Mouse (Mus musculus) neural tube, embryonic 11.5 days (tissue): Measurements from ENCODE around the gene Tcta. TPM values are rescaled to one million over a fixed set of nuclear protein-coding genes. Genes with fewer than 3 reads are reported as not detected.
A peak's percentile ranks its signal among the peaks of the same experiment; 100 is the strongest.

ENCODE experiments used
- ATAC-seq: fragments of 200-750 bp; cut with Nextera tagmentation; 2 replicates; pipeline ENCODE4 v1.8.0; 2017; ENCODE audit warnings: moderate number of reproducible peaks, mild to moderate bottlenecking, moderate TSS enrichment, moderate library complexity; ENCODE audit not compliant: insufficient read depth, low FRiP score, low TSS enrichment
- DNase-seq: peaks from one replicate; pipeline ENCODE4 v3.0.0-alpha.2; 2015; ENCODE audit warnings: low spot score
- H3K27ac ChIP-seq: fragments of 300-500 bp; sonication (generic); 2 replicates; pipeline ENCODE4 v1.5.1; 2014; ENCODE audit warnings: low read depth, mild to moderate bottlenecking, low read length
- H3K27me3 ChIP-seq: fragments of 300-500 bp; sonication (generic); 2 replicates; pipeline ENCODE4 v1.6.1; 2014; ENCODE audit warnings: mild to moderate bottlenecking, low read length, mixed read lengths; ENCODE audit not compliant: control insufficient read depth, insufficient read depth
- H3K36me3 ChIP-seq: fragments of 300-500 bp; sonication (generic); 2 replicates; pipeline ENCODE4 v1.6.1; 2014; ENCODE audit warnings: mild to moderate bottlenecking, low read length, moderate library complexity, mixed read lengths; ENCODE audit not compliant: control insufficient read depth, insufficient read depth
- H3K4me1 ChIP-seq: fragments of 300-500 bp; sonication (generic); 2 replicates; pipeline ENCODE4 v1.6.1; 2014; ENCODE audit warnings: low read length, mixed read lengths; ENCODE audit not compliant: control insufficient read depth, insufficient read depth
- H3K4me2 ChIP-seq: fragments of 300-500 bp; sonication (generic); 2 replicates; pipeline ENCODE4 v1.6.1; 2014; ENCODE audit warnings: low read depth, mild to moderate bottlenecking, moderate library complexity
- H3K4me3 ChIP-seq: fragments of 300-500 bp; sonication (generic); 2 replicates; pipeline ENCODE4 v1.5.1; 2014; ENCODE audit warnings: low read depth, low read length
- H3K9ac ChIP-seq: fragments of 300-500 bp; sonication (generic); 2 replicates; pipeline ENCODE4 v1.6.1; 2014; ENCODE audit warnings: mild to moderate bottlenecking, low read length
- H3K9me3 ChIP-seq: fragments of 300-500 bp; sonication (generic); 2 replicates; pipeline ENCODE4 v1.6.1; 2016; ENCODE audit warnings: low read length; ENCODE audit not compliant: control insufficient read depth
- WGBS: fragments of 180-500 bp; shearing (Covaris S2); extraction: QIAGEN DNeasy Blood & Tissue Kit; methylation state at CpG from one replicate; pipeline ENCODE4 v1.1.7; 2014; 5-methylcytosine and 5-hydroxymethylcytosine counted together
- polyA plus RNA-seq: library from polyadenylated mRNA; unstranded; fragments of >200 nt; fragmentation: Nextera tagmentation; extraction: Ambion mirVana; gene quantifications from 2 replicates; pipeline ENCODE4 v1.2.1, GENCODE M21; 2014

The Tcta gene
- 30.8 and 31.4 TPM in 2 replicates for polyA plus RNA-seq

GRCm38 (mm10) chr9:108305629-108306520, at the start of gene Tcta, which contains the start of gene Rhoa:
Gene Tcta, minus strand, starts transcription at chr9:108306160.
Gene Rhoa, plus strand, starts transcription at chr9:108306129.
- DNase-seq, result peak; percentile 98
- Histone ChIP-seq H3K4me1 (peaks cover 18% of the 10 kb centered on the region), H3K4me3 (peak within 1 kb of the TSS; percentile 92), H3K36me3 (peaks cover 2% of the 10 kb centered on the region; the same call in 1 of the 2 replicates), H3K9ac (peak within 1 kb of the TSS; percentile 95), H3K9me3 (no peaks in the 10 kb centered on the region), H3K27ac (peak within 1 kb of the TSS; percentile 99), H3K27me3 (no peaks in the 10 kb centered on the region), H3K4me2 (peak within 1 kb of the TSS; percentile 86)
- ATAC-seq, result peak; percentile 96
- under 1% methylated on average over 81 of the region's 81 CpGs for WGBS

- Histone ChIP-seq H3K4me2 (no peak overlapping the region), H3K36me3 (peaks cover 18% of the 10 kb centered on the region), H3K4me1 (peaks cover 2% of the 10 kb centered on the region; the same call in 1 of the 2 replicates), H3K9ac (no peak overlapping the region), H3K27ac (no peak overlapping the region), H3K9me3 (no peaks in the 10 kb centered on the region), H3K4me3 (no peak overlapping the region), H3K27me3 (no peaks in the 10 kb centered on the region)
- DNase-seq, result no peak
- 89% methylated on average over 3 of the region's 4 CpGs for WGBS
- no peak for ATAC-seq
Measured at GRCm38 (mm10) chr9:108349727-108350126, 43.8 kb upstream of the Tcta start.

GRCm38 (mm10) chr9:108348290-108348680, 42.3 kb upstream of the Tcta start:
- Histone ChIP-seq H3K27ac (peak overlapping the region; percentile 95), H3K9ac (peak overlapping the region; percentile 87), H3K4me3 (peak overlapping the region; percentile 62), H3K4me2 (peak overlapping the region; percentile 75), H3K36me3 (peaks cover 15% of the 10 kb centered on the region), H3K27me3 (no peaks in the 10 kb centered on the region), H3K4me1 (peaks cover 2% of the 10 kb centered on the region; the same call in 1 of the 2 replicates), H3K9me3 (no peaks in the 10 kb centered on the region)
- 8% methylated on average over 14 of the region's 14 CpGs for WGBS
- DNase-seq (no peak), ATAC-seq (no peak)

GRCm38 (mm10) chr9:108347540-108348289, 41.8 kb upstream of the Tcta start, which contains the start of gene Usp4:
Gene Usp4, plus strand, starts transcription at chr9:108347853.
- Histone ChIP-seq H3K9me3 (no peaks in the 10 kb centered on the region), H3K4me3 (peak within 1 kb of the TSS; percentile 62), H3K4me2 (peak within 1 kb of the TSS; percentile 75), H3K4me1 (peaks cover 2% of the 10 kb centered on the region; the same call in 1 of the 2 replicates), H3K9ac (peak within 1 kb of the TSS; percentile 87), H3K27ac (peak within 1 kb of the TSS; percentile 95), H3K27me3 (no peaks in the 10 kb centered on the region), H3K36me3 (peaks cover 15% of the 10 kb centered on the region)
- DNase-seq (peak; percentile 95), ATAC-seq (peak; percentile 94)
- under 1% methylated on average over 71 of the region's 75 CpGs for WGBS

- Histone ChIP-seq H3K9ac (peak overlapping the region; percentile 87), H3K4me1 (peaks cover 2% of the 10 kb centered on the region; the same call in 1 of the 2 replicates), H3K4me2 (peak overlapping the region; percentile 75), H3K4me3 (peak overlapping the region; percentile 62), H3K36me3 (peaks cover 12% of the 10 kb centered on the region), H3K27ac (peak overlapping the region; percentile 95), H3K27me3 (no peaks in the 10 kb centered on the region), H3K9me3 (no peaks in the 10 kb centered on the region)
- 8% methylated on average over 11 of the region's 11 CpGs for WGBS
- DNase-seq, result no peak
- ATAC-seq, result no peak
Measured at GRCm38 (mm10) chr9:108347024-108347423, 41.1 kb upstream of the Tcta start.

- WGBS, result 83% methylated on average over 4 of the region's 4 CpGs
- H3K4me2 ChIP-seq, result no peak overlapping the region
Measured at GRCm38 (mm10) chr9:108344471-108344870, 38.5 kb upstream of the Tcta start.

GRCm38 (mm10) chr9:108343835-108344234, 37.9 kb upstream of the Tcta start:
- H3K27me3 ChIP-seq, result no peaks in the 10 kb centered on the region
- H3K4me2 ChIP-seq, result no peak overlapping the region
- no peaks in the 10 kb centered on the region for H3K36me3 ChIP-seq
- no peak overlapping the region for H3K27ac ChIP-seq
- ATAC-seq (no peak), DNase-seq (no peak)
- H3K4me1 ChIP-seq, result peaks cover 11% of the 10 kb centered on the region
- H3K4me3 ChIP-seq, result no peak overlapping the region
- no peaks in the 10 kb centered on the region for H3K9me3 ChIP-seq
- WGBS, result 97% methylated on average over 1 of the region's 1 CpGs
- no peak overlapping the region for H3K9ac ChIP-seq

More at GRCm38 (mm10) chr9:108344471-108344870, 38.5 kb upstream of the Tcta start:
- Histone ChIP-seq H3K27ac (no peak overlapping the region), H3K9ac (no peak overlapping the region), H3K4me3 (no peak overlapping the region), H3K27me3 (no peaks in the 10 kb centered on the region), H3K9me3 (no peaks in the 10 kb centered on the region), H3K4me1 (peaks cover 11% of the 10 kb centered on the region), H3K36me3 (no peaks in the 10 kb centered on the region)
- ATAC-seq, result no peak
- DNase-seq, result no peak

GRCm38 (mm10) chr9:108343331-108343730, 37.4 kb upstream of the Tcta start:
- H3K4me1 ChIP-seq, result peaks cover 9% of the 10 kb centered on the region
- no peak overlapping the region for H3K9ac ChIP-seq
- H3K4me2 ChIP-seq, result no peak overlapping the region
- no peak overlapping the region for H3K27ac ChIP-seq
- 83% methylated on average over 3 of the region's 3 CpGs for WGBS
- no peak for ATAC-seq
- H3K4me3 ChIP-seq, result no peak overlapping the region
- no peaks in the 10 kb centered on the region for H3K9me3 ChIP-seq
- no peaks in the 10 kb centered on the region for H3K36me3 ChIP-seq
- no peak for DNase-seq
- no peaks in the 10 kb centered on the region for H3K27me3 ChIP-seq
